Mouse (Mus musculus) lung, postnatal 0 days (tissue): ENCODE data around the gene Gm10681.
"Not testable (repeated sequence)": the region's sequence is repeated elsewhere in the genome, so short reads cannot be mapped to it uniquely, and the experiment has no call there.

Experiments
- CTCF ChIP-seq: IDR thresholded peaks from 2 replicates; pipeline ENCODE4 v1.5.1; 2016; ENCODE audit warnings: antibody characterized with exemption, mild to moderate bottlenecking
- EP300 ChIP-seq: IDR thresholded peaks from 2 replicates; pipeline ENCODE4 v1.6.1; 2016; ENCODE audit warnings: antibody characterized with exemption, mild to moderate bottlenecking, control low read depth

DNA sequence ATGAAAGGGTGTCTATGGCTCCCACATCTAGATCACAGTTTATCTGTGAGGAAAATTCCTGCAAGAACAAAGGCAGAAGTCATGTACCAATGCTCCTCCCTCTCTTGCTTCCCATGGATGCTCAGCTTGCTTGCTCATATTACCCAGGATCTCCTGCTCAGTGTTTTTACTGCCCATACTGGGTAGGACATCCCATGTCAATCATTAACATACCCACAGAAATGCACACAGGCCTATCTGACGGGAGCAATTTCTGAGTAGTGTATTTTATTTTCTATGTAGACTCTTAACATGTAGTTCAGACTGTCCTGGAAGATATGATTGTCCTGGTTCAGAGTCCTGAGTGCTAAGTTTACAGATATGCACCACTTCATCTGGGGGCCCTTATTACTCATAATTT lies 64.1 kb downstream of the Gm10681 start:
- TF ChIP-seq CTCF, EP300: not testable (repeated sequence)
